Mouse (Mus musculus) neutrophil, adult 83 days (primary cell): Measurements from ENCODE around the gene Maoa. TPM values are rescaled to one million over a fixed set of nuclear protein-coding genes. Genes with fewer than 3 reads are reported as not detected.

ENCODE experiments used
- total RNA-seq, 2 experiments: library from RNA; stranded (reverse); gene quantifications; one replicate each; pipeline ENCODE4 v1.2.4; 2023

Gene Maoa
- total RNA-seq: under 1 TPM; 0.61 to 0.84 TPM

GRCm38 (mm10) chrX:16619034-16619929, at the start of gene Maoa:
Gene Maoa, plus strand, starts transcription at chrX:16619698.

Other genes with a start within 250 kb of the Maoa start
- not detected for gene Cypt1, start 96.8 kb upstream of the Maoa start, total RNA-seq
- 1 to 10 TPM in 1 of 2 experiments, not detected in 1; 6.9 TPM for gene Maob, start 197.7 kb downstream of the Maoa start, total RNA-seq